Mouse (Mus musculus): ENCODE measurements around the gene Sgk1. TPM values are rescaled to one million over a fixed set of nuclear protein-coding genes. Genes with fewer than 3 reads are reported as not detected.

Gene Sgk1
- polyA plus RNA-seq, 1 experiment from 2014 or later, result 40.2 TPM

- Histone ChIP-seq H3K27ac (replicated peaks; ENCODE audit: low read depth, low read length) (no peak overlapping the region), H3K9ac (replicated peaks; ENCODE audit: low read length) (no peak overlapping the region)
- WGBS, result 7% methylated on average over 9 of the region's 9 CpGs
Measured at GRCm38 (mm10) chr10:21923495-21923952, 41.5 kb downstream of the Sgk1 start.

GRCm38 (mm10) chr10:21924051-21924720 is 42.2 kb downstream of the Sgk1 start:
- DNase-seq (ENCODE audit: low spot score) (no peak), ATAC-seq (replicated peaks; ENCODE audit: insufficient number of reproducible peaks, low FRiP score, low TSS enrichment, low read depth) (no peak)
- no peak overlapping the region for H3K4me2 ChIP-seq (ENCODE audit: low read depth, low read length)
- H3K9me3 ChIP-seq (replicated peaks; ENCODE audit: control insufficient read depth, low read length), result no peaks in the 10 kb centered on the region
- H3K27me3 ChIP-seq (ENCODE audit: control insufficient read depth, insufficient read depth, low read length), result no peaks in the 10 kb centered on the region
- 73% methylated on average over 16 of the region's 16 CpGs for WGBS
- no peaks in the 10 kb centered on the region for H3K36me3 ChIP-seq (replicated peaks; ENCODE audit: control insufficient read depth, insufficient read depth, low read depth, low read length)
- H3K4me3 ChIP-seq (ENCODE audit: low read depth, low read length), result no peak overlapping the region
- no peak overlapping the region for H3K27ac ChIP-seq (replicated peaks; ENCODE audit: low read depth, low read length)
- H3K9ac ChIP-seq (replicated peaks; ENCODE audit: low read length), result no peak overlapping the region
- peaks cover 5% of the 10 kb centered on the region; the same call in 1 of the 2 replicates for H3K4me1 ChIP-seq (ENCODE audit: control insufficient read depth, insufficient read depth, low read length)

More at GRCm38 (mm10) chr10:21923495-21923952, 41.5 kb downstream of the Sgk1 start:
- peak overlapping the region; percentile 24; the same call in 1 of the 2 replicates for H3K4me2 ChIP-seq (ENCODE audit: low read depth, low read length)
- peak; percentile 47 for DNase-seq (ENCODE audit: low spot score)
- no peaks in the 10 kb centered on the region for H3K27me3 ChIP-seq (ENCODE audit: control insufficient read depth, insufficient read depth, low read length)
- H3K36me3 ChIP-seq (replicated peaks; ENCODE audit: control insufficient read depth, insufficient read depth, low read depth, low read length), result no peaks in the 10 kb centered on the region
- H3K4me1 ChIP-seq (ENCODE audit: control insufficient read depth, insufficient read depth, low read length), result peaks cover 5% of the 10 kb centered on the region; the same call in 1 of the 2 replicates
- peak; percentile 83 for ATAC-seq (replicated peaks; ENCODE audit: insufficient number of reproducible peaks, low FRiP score, low TSS enrichment, low read depth)
- H3K9me3 ChIP-seq (replicated peaks; ENCODE audit: control insufficient read depth, low read length), result no peaks in the 10 kb centered on the region
- no peak overlapping the region for H3K4me3 ChIP-seq (ENCODE audit: low read depth, low read length)

GRCm38 (mm10) chr10:21926941-21927340 is 45.0 kb downstream of the Sgk1 start:
- Histone ChIP-seq H3K36me3 (replicated peaks; ENCODE audit: control insufficient read depth, insufficient read depth, low read depth, low read length) (no peaks in the 10 kb centered on the region), H3K9me3 (replicated peaks; ENCODE audit: control insufficient read depth, low read length) (no peaks in the 10 kb centered on the region), H3K4me1 (ENCODE audit: control insufficient read depth, insufficient read depth, low read length) (peaks cover 5% of the 10 kb centered on the region; the same call in 1 of the 2 replicates), H3K27ac (replicated peaks; ENCODE audit: low read depth, low read length) (no peak overlapping the region), H3K4me2 (ENCODE audit: low read depth, low read length) (no peak overlapping the region), H3K27me3 (ENCODE audit: control insufficient read depth, insufficient read depth, low read length) (no peaks in the 10 kb centered on the region), H3K9ac (replicated peaks; ENCODE audit: low read length) (no peak overlapping the region), H3K4me3 (ENCODE audit: low read depth, low read length) (no peak overlapping the region)
- 84% methylated on average over 5 of the region's 5 CpGs for WGBS
- ATAC-seq (replicated peaks; ENCODE audit: insufficient number of reproducible peaks, low FRiP score, low TSS enrichment, low read depth), result no peak
- DNase-seq (ENCODE audit: low spot score), result no peak

DNA sequence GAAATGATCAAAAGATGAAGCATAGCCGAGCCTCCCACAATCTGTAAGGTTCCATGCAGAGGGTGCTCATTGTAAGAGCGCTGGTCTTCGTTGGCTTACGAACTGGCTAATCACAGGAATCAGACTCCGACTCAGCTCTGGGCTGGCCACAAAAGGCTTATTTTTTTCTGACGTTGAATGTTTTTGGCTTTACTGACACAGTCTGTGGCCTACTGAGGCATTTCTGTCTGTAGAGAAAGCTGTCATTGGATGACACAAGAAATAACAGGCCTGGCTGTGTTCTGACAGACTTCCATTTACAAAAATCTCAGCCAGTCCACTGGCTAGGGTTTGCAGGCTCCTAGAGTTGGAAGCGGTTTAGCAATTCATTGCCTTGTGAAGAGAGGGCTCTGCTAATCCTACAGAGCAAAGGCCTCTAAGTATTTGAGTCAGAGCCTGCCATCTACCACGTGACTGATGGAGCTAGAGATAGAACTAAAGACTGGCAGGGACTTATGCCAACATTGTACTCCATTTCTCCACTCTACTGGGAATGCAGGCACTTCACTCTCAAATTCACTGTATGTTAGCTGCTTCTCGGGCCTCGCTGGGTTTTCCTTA is 48.9 kb downstream of the Sgk1 start:
- no peaks in the 10 kb centered on the region for H3K4me1 ChIP-seq (ENCODE audit: control insufficient read depth, insufficient read depth, low read length)
- DNase-seq (ENCODE audit: low spot score), result no peak
- 80% methylated on average over 10 of the region's 10 CpGs for WGBS

DNA sequence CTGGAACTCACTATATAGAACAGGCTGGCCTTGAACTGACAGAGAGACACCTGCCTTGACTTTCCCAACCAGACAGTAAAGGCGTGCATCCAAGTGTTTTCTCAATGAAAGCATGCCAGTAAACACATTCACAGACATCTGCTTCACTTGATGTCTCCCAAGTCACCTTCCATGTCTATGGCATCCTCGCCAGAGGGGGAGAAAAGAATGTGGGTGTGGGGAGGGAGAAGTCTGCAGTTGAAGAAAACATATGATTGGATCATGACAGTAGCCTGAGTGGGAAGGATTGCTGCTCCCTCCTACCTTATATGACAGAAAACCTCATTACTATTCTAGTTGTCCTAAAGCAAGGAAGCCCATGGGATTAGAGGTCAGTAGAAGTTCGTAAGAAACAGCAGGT is 50.8 kb downstream of the Sgk1 start:
- H3K4me1 ChIP-seq (ENCODE audit: control insufficient read depth, insufficient read depth, low read length), result peaks cover 3% of the 10 kb centered on the region; the same call in 1 of the 2 replicates
- no peak overlapping the region for H3K9ac ChIP-seq (replicated peaks; ENCODE audit: low read length)
- WGBS, result 79% methylated on average over 3 of the region's 3 CpGs
- ATAC-seq (replicated peaks; ENCODE audit: insufficient number of reproducible peaks, low FRiP score, low TSS enrichment, low read depth) (no peak), DNase-seq (ENCODE audit: low spot score) (no peak)
- H3K4me2 ChIP-seq (ENCODE audit: low read depth, low read length), result no peak overlapping the region
- no peaks in the 10 kb centered on the region for H3K27me3 ChIP-seq (ENCODE audit: control insufficient read depth, insufficient read depth, low read length)
- no peaks in the 10 kb centered on the region for H3K36me3 ChIP-seq (replicated peaks; ENCODE audit: control insufficient read depth, insufficient read depth, low read depth, low read length)
- no peak overlapping the region for H3K4me3 ChIP-seq (ENCODE audit: low read depth, low read length)
- H3K27ac ChIP-seq (replicated peaks; ENCODE audit: low read depth, low read length), result no peak overlapping the region
- no peaks in the 10 kb centered on the region for H3K9me3 ChIP-seq (replicated peaks; ENCODE audit: control insufficient read depth, low read length)

More for the DNA sequence above, 48.9 kb downstream of the Sgk1 start:
- Histone ChIP-seq H3K4me3 (ENCODE audit: low read depth, low read length) (no peak overlapping the region), H3K4me2 (ENCODE audit: low read depth, low read length) (no peak overlapping the region), H3K9me3 (replicated peaks; ENCODE audit: control insufficient read depth, low read length) (no peaks in the 10 kb centered on the region), H3K27ac (replicated peaks; ENCODE audit: low read depth, low read length) (no peak overlapping the region), H3K27me3 (ENCODE audit: control insufficient read depth, insufficient read depth, low read length) (no peaks in the 10 kb centered on the region), H3K36me3 (replicated peaks; ENCODE audit: control insufficient read depth, insufficient read depth, low read depth, low read length) (no peaks in the 10 kb centered on the region), H3K9ac (replicated peaks; ENCODE audit: low read length) (no peak overlapping the region)
- ATAC-seq (replicated peaks; ENCODE audit: insufficient number of reproducible peaks, low FRiP score, low TSS enrichment, low read depth), result no peak

DNA sequence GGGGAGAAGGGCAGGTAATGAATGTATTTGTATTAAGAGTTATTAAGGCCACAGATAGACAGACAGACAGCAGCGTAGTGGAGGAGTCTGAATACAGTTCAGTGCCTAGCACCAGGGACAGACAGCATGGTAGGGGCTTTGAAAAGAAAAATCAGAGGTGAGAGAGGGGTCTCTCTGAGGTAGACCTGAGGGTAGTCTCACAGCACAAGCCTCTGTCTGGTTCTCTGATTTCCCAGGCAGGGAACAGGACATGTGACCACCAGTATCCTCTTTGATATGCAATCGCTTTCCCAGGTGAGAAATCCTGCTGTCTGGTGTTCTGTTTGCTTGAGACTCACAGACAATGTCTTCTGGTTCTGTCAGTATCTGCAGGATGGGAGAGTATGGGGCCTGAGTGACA is 52.8 kb downstream of the Sgk1 start:
- ATAC-seq (replicated peaks; ENCODE audit: insufficient number of reproducible peaks, low FRiP score, low TSS enrichment, low read depth) (no peak), DNase-seq (ENCODE audit: low spot score) (no peak)
- Histone ChIP-seq H3K9ac (replicated peaks; ENCODE audit: low read length) (no peak overlapping the region), H3K27ac (replicated peaks; ENCODE audit: low read depth, low read length) (no peak overlapping the region), H3K9me3 (replicated peaks; ENCODE audit: control insufficient read depth, low read length) (no peaks in the 10 kb centered on the region), H3K36me3 (replicated peaks; ENCODE audit: control insufficient read depth, insufficient read depth, low read depth, low read length) (no peaks in the 10 kb centered on the region), H3K4me1 (ENCODE audit: control insufficient read depth, insufficient read depth, low read length) (peaks cover 3% of the 10 kb centered on the region; the same call in 1 of the 2 replicates), H3K4me2 (ENCODE audit: low read depth, low read length) (no peak overlapping the region), H3K27me3 (ENCODE audit: control insufficient read depth, insufficient read depth, low read length) (no peaks in the 10 kb centered on the region), H3K4me3 (ENCODE audit: low read depth, low read length) (no peak overlapping the region)
- WGBS, result 89% methylated on average over 2 of the region's 2 CpGs

- peaks cover 3% of the 10 kb centered on the region; the same call in 1 of the 2 replicates for H3K4me1 ChIP-seq (ENCODE audit: control insufficient read depth, insufficient read depth, low read length)
- ATAC-seq (replicated peaks; ENCODE audit: insufficient number of reproducible peaks, low FRiP score, low TSS enrichment, low read depth) (peak; percentile 44; the same call in 1 of the 2 replicates), DNase-seq (ENCODE audit: low spot score) (no peak)
- no peaks in the 10 kb centered on the region for H3K9me3 ChIP-seq (replicated peaks; ENCODE audit: control insufficient read depth, low read length)
- no peak overlapping the region for H3K9ac ChIP-seq (replicated peaks; ENCODE audit: low read length)
- WGBS, result 35% methylated on average over 12 of the region's 12 CpGs
- H3K4me3 ChIP-seq (ENCODE audit: low read depth, low read length), result no peak overlapping the region
- no peaks in the 10 kb centered on the region for H3K36me3 ChIP-seq (replicated peaks; ENCODE audit: control insufficient read depth, insufficient read depth, low read depth, low read length)
- H3K27ac ChIP-seq (replicated peaks; ENCODE audit: low read depth, low read length), result peak overlapping the region; percentile 52; the same call in 1 of the 2 replicates
- H3K27me3 ChIP-seq (ENCODE audit: control insufficient read depth, insufficient read depth, low read length), result no peaks in the 10 kb centered on the region
- no peak overlapping the region; the same call in 1 of the 2 replicates for H3K4me2 ChIP-seq (ENCODE audit: low read depth, low read length)
Measured at GRCm38 (mm10) chr10:21936513-21937221, 54.7 kb downstream of the Sgk1 start.

All from embryonic facial prominence, embryonic 11.5 days (tissue).